Mouse (Mus musculus) urinary bladder, postnatal 14 days (tissue): ENCODE data around the gene Ankrd39.

ENCODE experiments used
- DNase-seq: peaks from one replicate; pipeline ENCODE4 v3.0.0; 2021; ENCODE audit warnings: low spot score

Ankrd39 gene

GRCm38 (mm10) chr1:36546888-36547471 is at the start of gene Ankrd39:
Gene Ankrd39, minus strand, starts transcription at chr1:36547445.
- peak; percentile 98 for DNase-seq

- DNase-seq, result no peak
Observed at GRCm38 (mm10) chr1:36596114-36596513, 48.9 kb upstream of the Ankrd39 start.

GRCm38 (mm10) chr1:36595167-36595931 is 48.1 kb upstream of the Ankrd39 start:
- no peak for DNase-seq

GRCm38 (mm10) chr1:36593099-36593498 is 45.9 kb upstream of the Ankrd39 start:
- no peak for DNase-seq

- DNase-seq, result no peak
Observed at GRCm38 (mm10) chr1:36591408-36591807, 44.2 kb upstream of the Ankrd39 start.

- no peak for DNase-seq
Observed at GRCm38 (mm10) chr1:36590664-36591063, 43.4 kb upstream of the Ankrd39 start.

GRCm38 (mm10) chr1:36589486-36589885 is 42.2 kb upstream of the Ankrd39 start:
- DNase-seq, result peak; percentile 81

- peak; percentile 64 for DNase-seq
Observed at GRCm38 (mm10) chr1:36588476-36589450, 41.5 kb upstream of the Ankrd39 start.

- no peak for DNase-seq
Observed at GRCm38 (mm10) chr1:36587860-36588259, 40.6 kb upstream of the Ankrd39 start.

- no peak for DNase-seq
Observed at GRCm38 (mm10) chr1:36586288-36586687, 39.0 kb upstream of the Ankrd39 start.

GRCm38 (mm10) chr1:36583408-36584116 is 36.3 kb upstream of the Ankrd39 start:
- DNase-seq, result no peak

- no peak for DNase-seq
Observed at GRCm38 (mm10) chr1:36582211-36582610, 35.0 kb upstream of the Ankrd39 start.

GRCm38 (mm10) chr1:36581260-36581659 is 34.0 kb upstream of the Ankrd39 start:
- DNase-seq, result no peak

- DNase-seq, result peak; percentile 76
Observed at GRCm38 (mm10) chr1:36580384-36581207, 33.4 kb upstream of the Ankrd39 start.

GRCm38 (mm10) chr1:36579974-36580383 is 32.7 kb upstream of the Ankrd39 start:
- DNase-seq, result no peak

- no peak for DNase-seq
Observed at GRCm38 (mm10) chr1:36576991-36577675, 29.9 kb upstream of the Ankrd39 start.

GRCm38 (mm10) chr1:36575347-36575746 is 28.1 kb upstream of the Ankrd39 start:
- no peak for DNase-seq

- peak; percentile 65 for DNase-seq
Observed at GRCm38 (mm10) chr1:36574196-36574955, 27.1 kb upstream of the Ankrd39 start.

GRCm38 (mm10) chr1:36573524-36573923 is 26.3 kb upstream of the Ankrd39 start:
- DNase-seq, result no peak

- no peak for DNase-seq
Observed at GRCm38 (mm10) chr1:36572709-36573108, 25.5 kb upstream of the Ankrd39 start.
